Mouse (Mus musculus): ENCODE measurements around the gene Ago1.

Gene Ago1

DNA sequence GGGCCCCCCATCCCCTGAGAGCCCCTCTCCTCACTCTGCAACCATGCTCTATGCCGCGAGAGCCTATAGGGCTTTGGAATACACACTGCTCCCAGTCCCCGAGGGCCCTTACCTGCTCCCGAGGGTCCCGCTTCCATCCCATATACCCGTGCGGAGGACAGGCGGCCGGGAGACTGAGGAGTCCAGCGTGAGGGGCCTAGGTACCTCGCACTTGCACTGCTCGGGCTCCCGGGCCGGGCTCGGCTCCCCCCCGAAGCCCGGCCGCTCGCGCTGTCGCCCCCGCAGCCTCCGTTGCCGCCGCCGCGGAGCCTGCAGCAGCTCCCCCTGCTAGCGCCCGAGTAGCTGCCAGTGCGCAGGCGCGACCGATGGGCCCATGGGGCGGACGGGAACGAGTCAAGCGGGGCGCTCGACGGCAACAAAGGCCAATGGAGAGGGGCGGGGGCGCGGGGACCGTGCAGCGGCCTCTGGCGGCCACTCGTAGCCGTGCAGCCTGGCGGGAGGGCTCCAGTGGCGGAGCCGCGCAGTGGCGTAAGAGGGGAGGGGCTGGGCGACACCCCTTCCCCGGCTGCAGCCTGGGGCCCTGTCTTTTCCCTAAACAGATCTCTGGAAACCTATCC, at the start of gene Ago1:
Ago1 (minus strand) TSS at position 299 of the 617 bp plus-strand sequence.
- peak; percentile 72 for DNase-seq (ENCODE audit: low read depth)

DNA sequence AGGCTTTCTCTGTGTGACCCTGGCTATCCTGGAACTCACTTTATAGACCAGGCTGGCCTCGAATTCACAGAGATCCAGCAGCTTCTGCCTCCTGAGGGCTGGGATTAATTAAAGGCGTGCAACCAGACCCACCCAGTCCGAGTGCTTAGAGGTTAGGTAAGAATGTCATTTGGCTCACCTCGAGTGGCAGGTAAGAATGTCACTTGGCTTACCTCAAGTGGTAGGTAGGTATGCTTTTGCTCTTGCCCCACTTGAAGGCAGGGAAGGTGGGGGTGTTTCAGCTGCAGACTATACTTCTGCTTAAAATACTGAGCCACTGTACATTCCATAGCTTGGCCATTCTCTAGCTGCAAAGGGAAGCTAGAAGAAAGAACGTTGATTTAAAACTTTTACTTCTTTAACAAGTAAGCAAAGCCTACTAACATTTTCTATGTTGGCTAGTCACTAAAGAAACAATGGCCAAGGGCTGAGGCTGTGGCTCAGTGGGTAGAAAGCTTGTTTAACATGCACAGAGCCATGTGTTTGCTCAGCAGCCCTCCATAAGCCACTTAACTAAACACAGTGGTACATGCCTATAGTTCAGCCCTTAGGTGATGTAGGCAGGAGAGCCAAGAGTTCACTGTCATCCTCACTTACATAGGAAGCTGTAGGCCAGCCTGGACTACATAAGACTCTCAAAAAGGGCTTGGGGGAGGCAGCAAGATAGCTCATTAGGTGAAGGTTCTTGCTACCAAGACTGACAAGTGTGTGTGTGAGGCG, 44.1 kb upstream of the Ago1 start:
- DNase-seq (ENCODE audit: low read depth), result no peak

DNA sequence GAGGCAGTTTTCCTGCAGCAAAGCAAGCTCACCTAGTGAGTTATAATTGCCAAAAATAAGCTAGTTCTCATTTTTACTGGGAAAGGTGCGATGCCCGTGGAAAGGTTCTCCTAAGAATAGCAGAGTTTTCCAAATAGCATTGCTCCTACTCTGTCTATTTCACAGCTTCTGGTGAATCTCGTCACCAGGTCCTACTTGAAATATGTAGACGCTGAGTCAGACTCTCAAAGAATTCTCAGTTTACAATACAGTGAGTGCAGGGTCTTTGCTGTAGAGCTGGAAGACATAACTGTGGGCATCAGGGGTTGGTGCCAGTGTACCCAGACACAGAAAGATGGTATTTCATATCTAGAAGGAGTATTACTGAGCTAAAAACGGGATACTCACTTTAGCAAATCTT, 42.6 kb upstream of the Ago1 start:
- no peak for DNase-seq (ENCODE audit: low read depth)

DNA sequence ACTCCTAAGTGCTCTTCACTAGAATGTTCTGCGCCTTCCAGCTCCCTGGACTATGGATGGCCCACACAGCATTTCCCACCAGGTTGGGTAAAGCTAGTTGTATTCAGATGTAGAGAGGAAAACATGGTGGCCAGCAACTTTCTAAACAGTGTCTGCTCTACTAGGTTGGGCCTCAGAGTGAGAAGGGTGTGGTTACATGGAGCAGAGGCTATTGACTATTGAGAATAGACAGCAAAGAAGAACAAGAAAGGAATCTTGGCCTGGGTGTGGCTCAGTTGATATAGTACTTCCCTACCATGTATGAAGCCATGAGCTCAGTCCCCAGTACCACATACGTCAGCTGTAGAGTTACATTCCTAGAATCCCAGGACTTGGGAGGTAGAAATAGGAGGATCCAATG, 40.7 kb upstream of the Ago1 start:
- no peak for DNase-seq (ENCODE audit: low read depth)

DNA sequence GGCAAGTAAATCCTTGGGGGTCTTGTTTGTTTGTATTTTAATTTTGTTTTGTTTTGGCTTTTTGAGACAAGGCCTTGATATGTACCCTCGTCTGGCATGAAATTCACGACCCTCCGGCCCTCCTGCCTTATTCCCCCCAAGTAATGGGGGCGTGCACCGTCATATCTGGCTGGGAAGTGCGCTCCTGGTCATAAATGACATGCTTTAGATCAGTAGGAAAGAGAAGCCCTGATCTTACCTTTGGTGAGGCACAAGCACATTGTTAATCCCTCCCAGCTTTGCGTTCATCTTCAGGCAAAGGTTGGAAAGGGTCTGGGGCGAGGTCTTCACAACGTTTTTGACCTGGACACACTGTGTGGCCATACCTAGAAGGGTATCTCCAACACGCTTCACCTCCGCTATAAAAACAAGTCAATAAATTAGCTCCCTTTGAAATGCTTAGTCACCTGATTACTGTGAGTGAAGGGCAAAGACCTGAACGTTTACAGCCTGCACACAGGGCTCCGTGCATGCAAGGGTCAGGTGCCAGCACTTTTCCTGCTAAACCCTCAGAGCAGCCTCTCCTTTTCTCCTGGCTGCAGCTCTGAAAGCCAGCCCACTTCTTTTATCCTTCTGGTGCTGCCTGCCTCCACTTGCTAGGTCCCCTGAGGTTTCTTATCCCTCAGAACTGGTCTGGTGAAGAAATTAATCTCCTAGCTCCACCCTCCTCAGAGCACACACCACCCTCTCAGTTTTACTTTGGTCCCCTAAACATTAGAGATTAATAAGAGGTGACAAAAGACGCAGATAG, 39.9 kb upstream of the Ago1 start:
- no peak for DNase-seq (ENCODE audit: low read depth)

DNA sequence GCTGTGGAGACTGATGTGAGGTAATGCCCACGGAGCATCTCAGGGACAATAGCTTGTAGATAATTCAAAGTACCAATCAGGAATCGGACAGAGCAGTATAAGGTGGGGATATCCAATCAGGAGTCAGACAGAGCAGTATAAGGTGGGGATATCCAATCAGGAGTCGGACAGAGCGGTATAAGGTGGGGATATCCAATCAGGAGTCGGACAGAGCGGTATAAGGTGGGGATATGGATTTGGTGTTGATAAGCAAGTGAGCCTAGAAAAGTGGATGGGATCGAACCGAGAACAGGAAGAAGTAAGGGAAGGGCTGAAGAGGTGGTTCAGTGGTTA, 34.6 kb upstream of the Ago1 start:
- DNase-seq (ENCODE audit: low read depth), result no peak

DNA sequence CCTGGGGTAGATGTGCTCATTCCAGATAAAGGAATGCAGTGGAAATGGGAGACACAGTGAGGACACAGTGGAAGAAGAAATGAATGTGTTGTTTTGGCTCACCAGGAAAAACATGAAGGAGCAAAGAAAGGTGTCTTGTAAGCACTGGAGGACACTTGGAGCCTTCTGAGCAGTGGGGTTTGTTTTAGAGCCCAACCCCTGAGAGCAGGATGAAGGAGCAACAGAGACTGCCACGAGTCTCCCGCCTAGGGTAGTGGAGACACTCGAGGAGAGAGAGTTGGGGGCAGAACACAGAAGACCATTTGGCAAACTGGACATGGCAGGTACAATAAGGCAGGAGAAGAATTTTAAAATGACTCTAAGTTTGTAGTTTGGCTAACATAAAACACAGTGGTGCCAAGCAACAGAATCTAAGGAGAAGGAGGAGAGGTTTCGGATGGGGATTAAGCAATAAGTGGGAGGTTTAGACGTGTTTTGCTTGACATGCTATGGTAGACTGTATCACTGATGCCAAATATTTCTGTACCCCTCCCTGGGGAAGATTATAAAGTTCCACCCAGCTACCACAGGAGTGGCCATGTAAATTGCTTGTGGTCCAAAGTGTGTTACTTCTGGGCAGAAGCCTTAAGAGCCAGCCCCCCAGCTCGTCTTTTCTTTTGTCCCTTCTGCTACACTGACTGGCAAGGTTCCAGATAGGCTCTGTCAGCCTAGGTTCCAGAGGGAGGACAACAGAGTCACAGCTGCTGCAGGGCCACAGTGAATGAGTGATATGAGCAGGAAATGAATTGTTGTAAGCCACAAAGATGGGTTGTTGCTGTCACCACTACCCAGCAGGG, 34.0 kb upstream of the Ago1 start:
- peak; percentile 12 for DNase-seq (ENCODE audit: low read depth)

DNA sequence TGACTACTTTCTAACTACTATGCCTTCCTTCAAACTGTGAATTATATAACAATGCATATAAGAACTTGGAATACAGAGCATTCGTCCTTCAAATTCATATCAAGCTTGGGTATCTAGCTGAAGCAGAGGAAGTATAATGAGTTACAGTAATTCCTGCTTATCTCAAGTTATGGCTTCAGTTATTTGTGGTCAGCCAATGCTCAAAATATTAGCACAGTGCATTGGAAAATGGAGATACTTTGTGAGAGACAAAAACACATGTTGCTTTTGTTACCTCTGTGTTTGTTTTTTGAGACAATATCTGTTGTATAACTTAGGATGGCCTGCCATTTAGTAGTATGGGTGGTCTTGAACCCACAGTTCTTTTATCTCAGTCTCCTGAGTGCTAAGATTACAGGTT, 30.2 kb upstream of the Ago1 start:
- DNase-seq (ENCODE audit: low read depth), result no peak

DNA sequence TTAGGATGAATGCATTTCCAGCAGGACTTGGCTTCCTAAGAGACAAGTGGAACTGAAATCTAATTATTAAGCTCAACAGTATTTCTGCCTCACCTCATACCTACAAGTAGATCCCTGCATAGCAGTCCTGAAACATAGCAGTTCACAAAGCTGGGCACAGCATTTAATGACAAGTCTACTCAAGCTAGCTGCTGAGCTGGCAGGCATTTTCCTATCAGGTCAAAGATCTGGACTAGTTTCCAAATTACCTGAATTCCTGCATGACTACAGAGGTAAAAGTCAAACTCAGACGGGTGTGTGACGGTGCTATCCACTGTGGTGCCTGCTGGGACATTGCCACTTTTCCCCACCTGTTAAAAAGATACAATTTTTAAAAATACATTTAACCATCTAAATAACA, 28.6 kb upstream of the Ago1 start:
- DNase-seq (ENCODE audit: low read depth), result no peak

DNA sequence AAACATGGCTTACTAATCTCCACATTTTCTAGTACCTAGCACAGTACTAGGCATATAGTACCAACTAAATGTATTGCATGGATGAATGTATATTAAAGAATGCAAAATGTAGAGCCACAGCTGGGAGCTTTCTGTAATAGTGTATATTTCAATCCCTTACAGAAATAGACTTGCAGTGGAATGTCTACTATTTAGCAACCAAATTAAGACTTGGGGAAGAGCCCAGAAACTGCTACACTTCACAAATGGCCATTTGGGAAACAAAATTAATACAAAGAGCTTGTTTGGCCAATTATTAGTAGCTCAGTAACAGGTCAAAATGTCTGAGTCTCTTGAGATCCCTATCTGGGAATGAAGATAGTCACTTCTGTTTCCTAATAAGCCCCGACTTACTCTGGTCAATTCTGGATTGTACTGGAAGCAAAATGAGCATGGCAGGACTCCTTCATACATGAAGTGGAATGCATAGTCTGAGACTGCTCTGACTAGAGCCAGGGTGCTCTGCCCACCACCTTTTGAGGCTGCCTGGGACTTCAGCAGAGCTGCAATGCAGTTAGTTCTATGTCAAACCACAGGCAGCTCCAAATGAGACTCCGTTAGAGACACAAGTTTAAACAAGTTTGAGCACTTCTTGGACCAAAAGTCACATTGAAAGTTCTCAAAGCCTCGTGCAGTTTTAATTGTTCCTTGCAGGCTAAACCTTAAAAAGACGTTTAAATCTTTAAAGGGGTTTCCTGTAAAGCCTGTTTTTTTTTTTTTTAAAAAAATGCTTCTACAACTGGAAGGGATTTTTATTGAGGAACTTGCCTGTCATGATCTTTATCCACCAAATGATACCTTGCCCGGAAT, 27.8 kb upstream of the Ago1 start:
- peak; percentile 18 for DNase-seq (ENCODE audit: low read depth)

DNA sequence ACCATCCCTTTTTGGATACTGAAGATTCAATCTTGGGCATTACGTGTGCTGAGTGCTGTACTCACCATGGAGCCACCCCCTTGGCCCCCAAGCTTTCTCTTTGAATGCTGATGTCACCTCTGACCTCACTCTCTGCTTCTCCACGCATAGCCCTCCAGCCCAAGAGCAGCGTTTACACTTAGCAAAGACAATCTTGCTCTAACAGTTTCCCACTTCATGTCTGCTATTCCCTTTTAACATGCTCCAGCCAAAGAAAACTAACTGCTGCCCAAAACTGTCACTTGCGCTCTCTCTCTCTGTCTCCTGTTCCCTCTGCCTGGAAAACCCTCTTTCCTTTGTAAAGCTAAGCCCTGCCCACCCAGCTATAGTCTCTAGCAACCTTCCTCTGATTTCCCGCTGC, 27.1 kb upstream of the Ago1 start:
- DNase-seq (ENCODE audit: low read depth), result peak; percentile 1

DNA sequence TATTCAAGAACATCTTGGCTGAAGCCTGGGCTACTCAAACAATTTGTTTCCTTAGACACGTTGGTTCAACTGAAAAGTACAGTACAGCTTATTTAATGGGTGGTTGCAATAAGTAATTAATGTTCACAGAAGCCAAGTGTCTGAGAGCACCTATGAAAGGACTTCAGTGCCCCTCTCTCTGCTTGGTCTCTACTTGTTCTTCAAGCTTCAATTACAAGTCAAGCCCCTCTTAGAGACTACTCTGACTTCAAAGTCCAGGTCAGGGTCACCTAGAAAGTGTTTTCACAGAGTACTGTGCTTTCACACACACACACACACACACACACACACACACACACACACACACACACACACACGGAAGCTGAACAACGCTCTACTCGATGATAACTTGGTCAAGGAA, 25.0 kb upstream of the Ago1 start:
- no peak for DNase-seq (ENCODE audit: low read depth)

DNA sequence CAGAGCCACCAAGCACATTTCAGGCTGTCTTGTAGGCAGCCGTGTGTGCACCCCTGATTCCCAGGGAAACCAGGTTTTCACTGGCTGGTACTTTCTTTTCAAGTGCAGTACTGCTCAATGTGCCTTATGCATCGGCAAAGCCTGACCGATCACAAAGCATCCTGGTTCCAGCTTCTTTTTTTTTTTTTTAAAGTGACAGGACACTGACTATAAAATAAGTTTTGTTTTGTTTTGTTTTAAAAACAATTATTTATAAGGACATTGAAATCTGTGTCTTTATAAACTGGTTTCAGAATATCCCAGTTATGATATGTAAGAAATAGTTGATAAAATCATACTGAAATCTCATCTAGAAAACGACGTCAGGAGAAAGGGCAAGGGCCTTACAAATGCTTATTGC, 23.6 kb upstream of the Ago1 start:
- no peak for DNase-seq (ENCODE audit: low read depth)

DNA sequence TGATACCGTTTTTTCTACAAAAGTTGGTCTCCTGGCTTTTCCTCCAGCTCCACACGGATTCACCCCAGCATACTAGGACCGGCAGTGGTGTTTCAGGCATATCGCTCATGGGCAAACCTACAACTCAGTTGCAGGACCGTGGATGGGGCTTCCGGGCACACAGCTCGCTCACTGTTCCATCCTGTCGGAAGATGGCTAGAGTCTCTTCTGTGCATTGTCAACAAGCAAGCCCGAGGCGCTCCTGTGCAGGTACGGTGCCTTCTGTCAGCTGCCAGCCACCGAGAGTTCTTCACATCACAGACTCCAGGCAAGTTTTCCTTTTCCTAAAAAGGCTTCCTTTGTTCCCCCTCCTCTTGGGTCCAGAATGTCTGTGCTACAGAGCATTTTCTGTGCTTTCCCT, 22.3 kb upstream of the Ago1 start:
- DNase-seq (ENCODE audit: low read depth), result no peak

DNA sequence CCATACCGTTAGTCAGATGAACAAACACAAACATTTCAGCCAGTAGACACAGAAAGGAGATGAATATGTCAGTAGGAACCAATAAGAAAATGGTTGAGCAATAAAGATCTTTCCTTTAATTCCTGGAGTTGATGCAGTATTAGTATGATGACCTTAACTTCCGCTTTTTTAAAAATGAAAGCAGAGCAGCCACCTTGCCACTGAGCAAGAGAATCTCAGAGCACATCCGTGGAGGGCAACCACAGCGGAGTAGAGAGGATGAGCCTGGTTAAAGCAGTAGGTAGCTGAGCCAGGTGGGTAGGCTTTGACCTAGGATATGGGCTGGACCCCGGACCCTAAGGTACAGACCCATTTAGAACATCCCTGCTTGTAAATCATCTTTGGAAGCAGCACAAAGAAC, 21.4 kb upstream of the Ago1 start:
- no peak for DNase-seq (ENCODE audit: low read depth)

DNA sequence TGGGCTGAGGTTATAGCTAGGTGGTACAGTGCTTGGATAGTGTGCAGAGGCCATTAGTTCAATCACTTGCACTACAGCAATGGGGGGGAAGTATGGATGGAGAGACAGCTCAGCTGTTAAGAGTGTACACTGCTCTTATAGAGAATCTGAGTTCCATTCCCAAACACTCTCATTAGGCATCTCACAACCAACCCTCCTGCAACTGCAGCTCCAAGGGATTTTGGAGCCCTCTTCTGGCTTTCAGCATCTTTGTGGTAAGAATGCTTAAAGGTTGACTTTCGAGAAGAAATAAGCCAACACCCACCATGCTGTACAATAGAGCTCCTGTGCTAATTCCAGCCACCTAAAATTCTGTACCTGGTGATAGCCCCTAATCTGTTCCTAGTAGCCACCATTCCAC, 17.8 kb upstream of the Ago1 start:
- DNase-seq (ENCODE audit: low read depth), result no peak

DNA sequence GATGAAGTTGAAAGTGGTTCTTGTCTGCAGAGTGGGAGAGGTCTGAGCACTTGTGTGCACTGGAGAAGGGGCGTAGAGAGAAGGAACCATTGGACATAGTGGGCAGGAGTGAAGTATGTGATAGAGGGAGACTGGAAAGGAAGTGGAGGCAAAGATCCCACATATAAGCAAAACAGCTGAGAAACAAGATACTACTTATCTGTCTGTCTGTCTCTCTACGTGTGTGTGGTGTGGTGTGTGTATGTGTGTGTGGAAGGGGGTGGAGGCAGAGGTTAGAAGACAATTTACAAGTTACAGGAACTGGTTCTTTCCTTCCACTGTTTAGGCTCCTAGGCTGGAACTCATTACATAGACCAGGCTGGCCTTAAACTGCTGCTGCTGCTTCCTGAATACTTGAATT, 16.7 kb upstream of the Ago1 start:
- no peak for DNase-seq (ENCODE audit: low read depth)

DNA sequence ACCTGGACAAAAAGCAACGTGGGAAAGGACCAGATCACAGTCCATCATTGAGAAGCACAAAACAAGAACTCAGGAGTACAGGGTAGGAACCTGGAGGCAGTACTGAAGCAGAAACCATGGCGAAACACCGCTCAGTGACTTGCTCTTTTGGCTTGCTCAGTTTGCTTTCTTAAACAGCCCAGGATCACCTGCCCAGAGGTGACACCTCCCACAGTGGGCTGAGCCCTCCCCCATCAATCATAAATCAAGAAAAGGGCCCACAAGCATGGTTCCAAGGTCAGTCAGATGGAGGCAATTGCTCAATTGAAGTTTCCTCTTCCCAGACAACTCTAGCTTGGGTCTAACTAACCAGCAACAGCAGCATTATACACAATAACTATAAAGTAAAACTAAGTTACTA, 15.5 kb upstream of the Ago1 start:
- no peak for DNase-seq (ENCODE audit: low read depth)

DNA sequence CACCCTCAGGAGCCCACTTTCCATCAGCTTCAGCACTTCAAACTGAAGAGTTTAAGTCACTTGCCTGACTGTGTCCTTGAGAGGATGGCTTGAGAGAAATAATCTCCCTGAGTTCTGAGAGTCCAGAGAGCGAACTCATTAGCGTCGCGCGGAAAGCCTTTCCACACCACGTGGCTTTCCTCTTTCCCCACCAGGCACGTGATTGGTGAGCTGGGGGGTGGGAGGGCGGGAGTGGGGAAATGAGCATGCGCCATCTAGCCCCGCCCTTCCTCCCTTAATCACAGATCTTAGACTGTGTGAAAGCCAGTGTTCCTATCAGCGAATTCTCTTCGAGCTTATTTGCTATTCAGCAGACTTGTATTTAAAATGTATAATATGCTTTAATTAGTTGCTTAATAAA, 14.6 kb upstream of the Ago1 start:
- DNase-seq (ENCODE audit: low read depth), result no peak

DNA sequence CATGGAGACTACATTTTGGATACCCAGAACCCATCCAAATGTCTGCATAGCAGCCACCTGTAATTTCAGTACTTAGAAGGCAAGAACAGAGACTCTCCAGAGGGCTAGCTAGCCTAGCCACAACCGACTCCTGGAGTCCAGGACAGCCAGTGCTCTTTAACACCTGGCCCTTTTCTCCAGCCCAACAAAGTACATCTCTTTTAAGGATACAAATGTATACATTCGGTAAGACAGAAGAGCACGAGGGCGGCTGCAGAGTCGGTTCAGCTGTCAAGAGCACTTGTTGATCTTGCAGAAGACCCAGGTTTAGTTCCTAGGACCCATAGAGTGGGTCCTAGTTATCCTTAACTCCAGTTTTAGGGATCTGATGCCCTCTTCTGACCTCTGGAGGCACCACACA, 13.1 kb upstream of the Ago1 start:
- no peak for DNase-seq (ENCODE audit: low read depth)

DNA sequence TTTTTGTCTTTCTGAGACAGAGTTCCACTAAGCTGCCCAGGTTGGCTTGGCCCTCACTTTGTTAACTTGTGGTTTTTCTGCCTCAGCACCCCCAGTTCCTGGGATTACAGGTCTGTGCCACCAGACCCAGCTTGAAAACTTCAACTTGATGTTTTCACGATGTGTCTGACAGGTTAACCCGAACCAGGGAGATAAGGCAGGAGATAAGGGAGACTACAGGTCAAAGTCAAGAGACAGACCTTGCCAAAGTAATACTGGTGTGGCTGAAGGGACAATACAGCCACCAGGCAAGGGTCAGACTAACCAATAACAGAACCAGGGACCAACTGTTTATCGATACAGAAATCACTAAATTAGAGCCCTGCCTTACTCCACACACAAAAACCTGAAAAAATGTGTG, 11.9 kb upstream of the Ago1 start:
- no peak for DNase-seq (ENCODE audit: low read depth)

DNA sequence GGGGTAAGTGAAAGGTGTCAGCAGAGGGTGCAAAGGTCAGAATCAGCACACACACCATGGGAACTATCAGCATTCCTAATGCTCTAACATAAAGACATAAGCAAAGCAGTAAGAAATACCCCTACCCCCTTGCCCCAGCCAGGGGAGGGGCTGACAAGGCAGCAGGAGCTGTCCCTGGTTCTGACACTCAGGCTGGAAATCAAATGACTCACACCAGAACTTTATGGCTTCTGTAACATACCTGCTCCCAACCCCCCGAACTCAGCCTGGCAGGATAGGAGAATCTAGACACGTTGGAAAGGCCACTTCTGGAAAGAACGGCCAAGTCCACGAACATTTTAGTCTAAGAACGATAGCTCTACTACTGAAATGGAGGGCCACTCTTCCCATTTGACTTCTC, 4.6 kb upstream of the Ago1 start:
- no peak for DNase-seq (ENCODE audit: low read depth)
